Mouse (Mus musculus) 416B (cell line): ENCODE measurements at regions not wholly inside any gene's neighbourhood (a gene's known extent, or its start where the extent isn't known, plus 50 kb on each side); places are given as distances from the start of the nearest gene placed in this dataset.

Experiments used
- DNase-seq: peaks from one replicate; pipeline ENCODE4 v3.0.0; 2011; ENCODE audit warnings: low read depth

- DNase-seq = no peak
These were observed 406.3 kb downstream of the Trib2 start for GRCm38 (mm10) chr12:15410419-15410818.

- DNase-seq = peak; percentile 4
These were observed 409.1 kb downstream of the Trib2 start for GRCm38 (mm10) chr12:15407577-15407976.

- DNase-seq = no peak
These were observed 424.1 kb downstream of the Trib2 start for GRCm38 (mm10) chr12:15392641-15393040.

- no peak for DNase-seq
These were observed 428.1 kb downstream of the Trib2 start for GRCm38 (mm10) chr12:15388574-15388973.

GRCm38 (mm10) chr12:15357808-15358207 lies 458.9 kb downstream of the Trib2 start:
- DNase-seq = peak; percentile 5

- DNase-seq = no peak
These were observed 495.8 kb downstream of the Trib2 start for GRCm38 (mm10) chr12:15320697-15321449.

GRCm38 (mm10) chr12:15319647-15320046 lies 497.1 kb downstream of the Trib2 start:
- DNase-seq = no peak

- DNase-seq = no peak
These were observed 521.8 kb downstream of the Trib2 start for GRCm38 (mm10) chr12:15294898-15295297.

- DNase-seq = no peak
These were observed 554.6 kb downstream of the Trib2 start for GRCm38 (mm10) chr12:15262165-15262564.

GRCm38 (mm10) chr12:15261604-15262003 lies 555.1 kb downstream of the Trib2 start:
- DNase-seq = no peak

GRCm38 (mm10) chr12:15260907-15261415 lies 555.8 kb downstream of the Trib2 start:
- DNase-seq = no peak

GRCm38 (mm10) chr12:15244966-15245365 lies 571.8 kb downstream of the Trib2 start:
- DNase-seq = no peak

GRCm38 (mm10) chr12:15222497-15223170 lies 594.1 kb downstream of the Trib2 start:
- no peak for DNase-seq

- no peak for DNase-seq
These were observed 598.2 kb downstream of the Trib2 start for GRCm38 (mm10) chr12:15218504-15218903.

GRCm38 (mm10) chr12:15216180-15216579 lies 600.5 kb downstream of the Trib2 start:
- DNase-seq = no peak

GRCm38 (mm10) chr12:15174411-15175041 lies 642.2 kb downstream of the Trib2 start:
- no peak for DNase-seq

GRCm38 (mm10) chr12:15162605-15163004 lies 654.1 kb downstream of the Trib2 start:
- no peak for DNase-seq

GRCm38 (mm10) chr12:15161864-15162263 lies 654.9 kb downstream of the Trib2 start:
- DNase-seq = no peak

- DNase-seq = no peak
These were observed 656.2 kb downstream of the Trib2 start for GRCm38 (mm10) chr12:15160478-15160998.

GRCm38 (mm10) chr12:15146398-15146797 lies 670.3 kb downstream of the Trib2 start:
- no peak for DNase-seq

GRCm38 (mm10) chr12:15137039-15137438 lies 679.7 kb downstream of the Trib2 start:
- no peak for DNase-seq

GRCm38 (mm10) chr12:15124179-15124578 lies 692.5 kb downstream of the Trib2 start:
- no peak for DNase-seq
